Mouse (Mus musculus) lung, postnatal 0 days (tissue): Measurements from ENCODE around the gene 2310009B15Rik. TPM values are rescaled to one million over a fixed set of nuclear protein-coding genes. Genes with fewer than 3 reads are reported as not detected.
"Not testable (repeated sequence)": the region's sequence is repeated elsewhere in the genome, so short reads cannot be mapped to it uniquely, and the experiment has no call there.

Experiments used
- ATAC-seq: fragments of 200-750 bp; cut with Nextera tagmentation; 2 replicates; pipeline ENCODE4 v1.8.0; 2017; ENCODE audit warnings: moderate library complexity
- DNase-seq: peaks from one replicate; pipeline ENCODE4 v3.0.0-alpha.2; 2016; ENCODE audit warnings: low spot score
- H3K27ac ChIP-seq: fragments of 300-500 bp; sonication (generic); 2 replicates; pipeline ENCODE4 v1.5.1; 2014; ENCODE audit warnings: antibody characterized with exemption, mild to moderate bottlenecking, low read length, mixed read lengths
- H3K27me3 ChIP-seq: fragments of 300-500 bp; sonication (generic); replicated peaks from 2 replicates; pipeline ENCODE4 v1.6.1; 2014; ENCODE audit warnings: low read length, mixed read lengths; ENCODE audit not compliant: insufficient read depth
- H3K36me3 ChIP-seq: fragments of 300-500 bp; sonication (generic); 2 replicates; pipeline ENCODE4 v1.6.1; 2014; ENCODE audit warnings: low read length, mixed read lengths; ENCODE audit not compliant: insufficient read depth
- H3K4me1 ChIP-seq: fragments of 300-500 bp; sonication (generic); 2 replicates; pipeline ENCODE4 v1.6.1; 2014; ENCODE audit warnings: antibody characterized with exemption, low read depth, low read length, mixed read lengths; ENCODE audit not compliant: insufficient read depth
- H3K4me2 ChIP-seq: fragments of 300-500 bp; sonication (generic); replicated peaks from 2 replicates; pipeline ENCODE4 v1.6.1; 2014; ENCODE audit warnings: low read depth, mild to moderate bottlenecking, low read length, moderate library complexity, mixed read lengths
- H3K4me3 ChIP-seq: fragments of 300-500 bp; sonication (generic); 2 replicates; pipeline ENCODE4 v1.5.1; 2014; ENCODE audit warnings: low read depth, low read length
- H3K9ac ChIP-seq: fragments of 300-500 bp; sonication (generic); replicated peaks from 2 replicates; pipeline ENCODE4 v1.6.1; 2014; ENCODE audit warnings: low read depth, mild to moderate bottlenecking
- H3K9me3 ChIP-seq: fragments of 300-500 bp; sonication (generic); 2 replicates; pipeline ENCODE4 v1.6.1; 2016; ENCODE audit warnings: low read length, mixed read lengths
- CTCF ChIP-seq: IDR thresholded peaks from 2 replicates; pipeline ENCODE4 v1.5.1; 2016; ENCODE audit warnings: antibody characterized with exemption, mild to moderate bottlenecking
- EP300 ChIP-seq: IDR thresholded peaks from 2 replicates; pipeline ENCODE4 v1.6.1; 2016; ENCODE audit warnings: antibody characterized with exemption, mild to moderate bottlenecking, control low read depth
- WGBS: fragments of 180-500 bp; shearing (Covaris S2); extraction: QIAGEN DNeasy Blood & Tissue Kit; methylation state at CpG from one replicate; pipeline ENCODE4 v1.1.7; 2014; 5-methylcytosine and 5-hydroxymethylcytosine counted together
- polyA plus RNA-seq: library from polyadenylated mRNA; unstranded; fragments of >200 nt; fragmentation: Nextera tagmentation; extraction: Ambion mirVana; gene quantifications from 2 replicates; pipeline ENCODE4 v1.2.1, GENCODE M21; 2015

Gene 2310009B15Rik
- polyA plus RNA-seq: 48.3 and 53.0 TPM in 2 replicates

- not testable (repeated sequence) for H3K27me3 ChIP-seq, H3K9me3 ChIP-seq, H3K4me1 ChIP-seq, H3K36me3 ChIP-seq
- H3K27ac ChIP-seq: peak within 1 kb of the TSS; percentile 76
- peak; percentile 99 for ATAC-seq
- peak within 1 kb of the TSS; percentile 44 for H3K4me2 ChIP-seq
- DNase-seq: peak; percentile 80
- WGBS: 0% methylated on average over 40 of the region's 79 CpGs
- H3K4me3 ChIP-seq: peak within 1 kb of the TSS; percentile 39
- 0 out of 2 replicates have a peak within 1 kb of the TSS, but pooled peaks have one; percentile 29 for H3K9ac ChIP-seq
Measured at GRCm38 (mm10) chr1:138856101-138856950, at the start of gene 2310009B15Rik. Gene 2310009B15Rik (minus strand): TSS chr1:138856852.

GRCm38 (mm10) chr1:138906256-138906655 is 49.6 kb upstream of the 2310009B15Rik start:
- Histone ChIP-seq H3K9ac (no peak overlapping the region), H3K27ac (no peak overlapping the region), H3K36me3 (no peaks in the 10 kb centered on the region), H3K4me2 (no peak overlapping the region), H3K9me3 (no peaks in the 10 kb centered on the region), H3K4me3 (no peak overlapping the region), H3K4me1 (no peaks in the 10 kb centered on the region), H3K27me3 (no peaks in the 10 kb centered on the region)
- no peak for DNase-seq
- WGBS: 68% methylated on average over 3 of the region's 3 CpGs
- TF ChIP-seq CTCF (no peak), EP300 (no peak)
- no peak for ATAC-seq

GRCm38 (mm10) chr1:138905092-138905765 is 48.6 kb upstream of the 2310009B15Rik start:
- no peaks in the 10 kb centered on the region for H3K9me3 ChIP-seq
- H3K27ac ChIP-seq: no peak overlapping the region
- DNase-seq (no peak), ATAC-seq (no peak)
- no peak overlapping the region for H3K9ac ChIP-seq
- no peaks in the 10 kb centered on the region for H3K36me3 ChIP-seq
- 89% methylated on average over 3 of the region's 3 CpGs for WGBS
- no peak overlapping the region for H3K4me2 ChIP-seq
- no peak overlapping the region for H3K4me3 ChIP-seq
- no peaks in the 10 kb centered on the region for H3K27me3 ChIP-seq
- TF ChIP-seq CTCF (no peak), EP300 (no peak)
- no peaks in the 10 kb centered on the region for H3K4me1 ChIP-seq

- no peak for TF ChIP-seq EP300
- no peak for TF ChIP-seq CTCF
- Histone ChIP-seq H3K36me3 (no peaks in the 10 kb centered on the region), H3K27ac (no peak overlapping the region), H3K9ac (no peak overlapping the region), H3K9me3 (no peaks in the 10 kb centered on the region), H3K27me3 (no peaks in the 10 kb centered on the region), H3K4me2 (no peak overlapping the region), H3K4me1 (no peaks in the 10 kb centered on the region), H3K4me3 (no peak overlapping the region)
- peak; percentile 33 for ATAC-seq
- peak; percentile 39 for DNase-seq
- 82% methylated on average over 5 of the region's 5 CpGs for WGBS
Measured at GRCm38 (mm10) chr1:138903894-138904293, 47.2 kb upstream of the 2310009B15Rik start.

GRCm38 (mm10) chr1:138901431-138902117 is 44.9 kb upstream of the 2310009B15Rik start:
- TF ChIP-seq EP300 (no peak), CTCF (no peak)
- no peak for DNase-seq
- no peak overlapping the region for H3K4me2 ChIP-seq
- no peak for ATAC-seq
- no peak overlapping the region for H3K4me3 ChIP-seq
- H3K9me3 ChIP-seq: no peaks in the 10 kb centered on the region
- no peak overlapping the region for H3K9ac ChIP-seq
- H3K27me3 ChIP-seq: no peaks in the 10 kb centered on the region
- H3K27ac ChIP-seq: no peak overlapping the region
- H3K4me1 ChIP-seq: no peaks in the 10 kb centered on the region
- WGBS: 87% methylated on average over 16 of the region's 16 CpGs
- no peaks in the 10 kb centered on the region for H3K36me3 ChIP-seq

GRCm38 (mm10) chr1:138896088-138896487 is 39.4 kb upstream of the 2310009B15Rik start:
- Histone ChIP-seq H3K4me3 (no peak overlapping the region), H3K27me3 (no peaks in the 10 kb centered on the region), H3K4me2 (no peak overlapping the region), H3K9me3 (no peaks in the 10 kb centered on the region), H3K4me1 (no peaks in the 10 kb centered on the region), H3K9ac (no peak overlapping the region), H3K36me3 (no peaks in the 10 kb centered on the region), H3K27ac (no peak overlapping the region)
- ATAC-seq (no peak), DNase-seq (no peak)
- no peak for TF ChIP-seq EP300
- TF ChIP-seq CTCF: peak; percentile 35
- 77% methylated on average over 3 of the region's 3 CpGs for WGBS
